Mouse (Mus musculus) heart, embryonic 14.5 days (tissue): ENCODE data around the gene Cyth1. TPM values are rescaled to one million over a fixed set of nuclear protein-coding genes. Genes with fewer than 3 reads are reported as not detected.

Experiments
- ATAC-seq: fragments of 200-750 bp; cut with Nextera tagmentation; 2 replicates; pipeline ENCODE4 v1.8.0; 2017; ENCODE audit warnings: low read depth, moderate TSS enrichment; ENCODE audit not compliant: insufficient number of reproducible peaks, insufficient read depth, low FRiP score
- H3K27ac ChIP-seq, 2 experiments: fragments of 200-500 bp in 1 of 2; fragments of 300-500 bp in 1 of 2; sonication (generic) in 1 of 2; replicated peaks in 1 of 2; 2 replicates each; pipeline ENCODE4 v1.5.1; 2012 to 2014; ENCODE audit warnings: low read depth in 2 of 2, low read length in 2 of 2, control low read depth in 1 of 2, mild to moderate bottlenecking in 1 of 2, mixed read lengths in 1 of 2; ENCODE audit not compliant: control insufficient read depth in 1 of 2, insufficient read depth in 1 of 2
- H3K27me3 ChIP-seq: fragments of 300-500 bp; sonication (generic); 2 replicates; pipeline ENCODE4 v1.6.1; 2014; ENCODE audit warnings: mild to moderate bottlenecking, low read length, control low read depth; ENCODE audit not compliant: control insufficient read depth, insufficient read depth
- H3K36me3 ChIP-seq: fragments of 300-500 bp; sonication (generic); 2 replicates; pipeline ENCODE4 v1.6.1; 2014; ENCODE audit warnings: mild to moderate bottlenecking, control low read depth, low read length, mixed read lengths; ENCODE audit not compliant: control insufficient read depth, insufficient read depth
- H3K4me1 ChIP-seq, 2 experiments: fragments of 200-500 bp in 1 of 2; fragments of 300-500 bp in 1 of 2; sonication (generic) in 1 of 2; 2 replicates each; pipeline ENCODE4 v1.6.1; 2012 to 2014; ENCODE audit warnings: low read length in 2 of 2, control low read depth in 1 of 2, mixed read lengths in 1 of 2; ENCODE audit not compliant: control insufficient read depth in 2 of 2, insufficient read depth in 2 of 2
- H3K4me2 ChIP-seq: fragments of 300-500 bp; sonication (generic); 2 replicates; pipeline ENCODE4 v1.6.1; 2014; ENCODE audit warnings: mild to moderate bottlenecking, low read length
- H3K4me3 ChIP-seq, 2 experiments: fragments of 200-500 bp in 1 of 2; fragments of 300-500 bp in 1 of 2; sonication (generic) in 1 of 2; 2 replicates each; pipeline ENCODE4 v1.5.1; 2012 to 2014; ENCODE audit warnings: low read length in 2 of 2, mild to moderate bottlenecking in 2 of 2, control low read depth in 1 of 2, low read depth in 1 of 2, moderate library complexity in 1 of 2; ENCODE audit not compliant: control insufficient read depth in 1 of 2, insufficient read depth in 1 of 2
- H3K9ac ChIP-seq: fragments of 300-500 bp; sonication (generic); 2 replicates; pipeline ENCODE4 v1.6.1; 2014; ENCODE audit warnings: mild to moderate bottlenecking, low read length
- H3K9me3 ChIP-seq: fragments of 300-500 bp; sonication (generic); 2 replicates; pipeline ENCODE4 v1.6.1; 2016; ENCODE audit warnings: low read length, control low read depth; ENCODE audit not compliant: control insufficient read depth
- WGBS: fragments of 180-500 bp; shearing (Covaris S2); extraction: QIAGEN DNeasy Blood & Tissue Kit; methylation state at CpG from one replicate; pipeline ENCODE4 v1.1.7; 2014; 5-methylcytosine and 5-hydroxymethylcytosine counted together
- polyA plus RNA-seq: library from polyadenylated mRNA; unstranded; fragments of >200 nt; fragmentation: Nextera tagmentation; extraction: Ambion mirVana; gene quantifications from 2 replicates; pipeline ENCODE4 v1.2.1, GENCODE M21; 2014

Cyth1 gene
- polyA plus RNA-seq, 1 experiment from 2014 or later: 15.9 TPM

- Histone ChIP-seq H3K9ac (no peak overlapping the region), H3K4me3 (no peak overlapping the region), H3K36me3 (peaks cover 97% of the 10 kb centered on the region), H3K27me3 (no peaks in the 10 kb centered on the region), H3K4me2 (no peak overlapping the region), H3K27ac (no peak overlapping the region), H3K9me3 (no peaks in the 10 kb centered on the region), H3K4me1 (no peaks in the 10 kb centered on the region)
- ATAC-seq: no peak
- 84% methylated on average over 10 of the region's 10 CpGs for WGBS
These were observed 17.8 kb upstream of the Cyth1 start for GRCm38 (mm10) chr11:118266044-118266665.

DNA sequence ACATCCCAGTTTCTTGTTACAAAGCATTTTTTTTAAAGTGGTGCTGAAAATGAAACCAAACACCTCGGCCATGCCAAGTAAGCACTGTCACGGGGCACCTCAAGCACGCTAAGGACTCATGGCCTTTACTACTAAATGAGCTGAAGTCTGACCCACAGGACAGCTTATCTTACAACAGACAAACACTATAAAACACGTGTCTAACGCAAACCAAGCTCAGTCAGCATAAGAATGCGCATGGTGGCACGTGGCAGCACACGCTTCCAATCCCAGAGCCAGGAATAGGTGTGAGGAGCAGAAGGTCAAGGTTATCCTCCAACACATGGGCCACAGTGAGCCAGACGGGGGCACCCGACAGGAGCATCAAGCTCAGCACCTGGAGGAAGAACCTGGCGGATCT, 17.2 kb upstream of the Cyth1 start:
- Histone ChIP-seq H3K4me2 (no peak overlapping the region), H3K27ac (no peak overlapping the region), H3K27me3 (no peaks in the 10 kb centered on the region), H3K9ac (no peak overlapping the region), H3K9me3 (no peaks in the 10 kb centered on the region), H3K4me3 (no peak overlapping the region), H3K36me3 (peaks cover 99% of the 10 kb centered on the region), H3K4me1 (no peaks in the 10 kb centered on the region)
- no peak for ATAC-seq
- WGBS: 81% methylated on average over 11 of the region's 11 CpGs

DNA sequence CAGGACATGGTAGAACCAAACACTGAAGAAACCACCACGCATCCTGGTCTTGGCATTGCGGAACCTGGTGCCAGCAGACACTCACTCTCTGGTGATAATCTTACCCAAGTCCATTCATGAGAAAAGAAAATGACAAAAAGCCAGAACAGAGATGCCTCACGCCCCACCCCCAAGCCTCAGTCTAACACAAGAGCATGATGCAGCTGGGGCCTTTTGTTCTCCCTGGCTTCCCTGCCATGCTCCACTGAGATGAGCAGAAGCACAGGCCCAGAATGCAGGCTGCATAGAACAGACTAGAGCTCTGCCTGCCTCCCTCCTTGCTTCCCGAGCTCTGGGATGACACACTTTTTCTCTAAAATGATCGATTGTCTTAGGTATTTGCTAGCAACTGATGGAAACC, 14.8 kb upstream of the Cyth1 start:
- no peak overlapping the region for H3K4me2 ChIP-seq
- no peaks in the 10 kb centered on the region for H3K27me3 ChIP-seq
- no peaks in the 10 kb centered on the region for H3K9me3 ChIP-seq
- H3K27ac ChIP-seq: no peak overlapping the region
- H3K4me3 ChIP-seq: no peak overlapping the region
- 95% methylated on average over 5 of the region's 5 CpGs for WGBS
- no peak for ATAC-seq
- no peak overlapping the region for H3K9ac ChIP-seq
- no peaks in the 10 kb centered on the region for H3K4me1 ChIP-seq
- peaks cover 100% of the 10 kb centered on the region for H3K36me3 ChIP-seq

DNA sequence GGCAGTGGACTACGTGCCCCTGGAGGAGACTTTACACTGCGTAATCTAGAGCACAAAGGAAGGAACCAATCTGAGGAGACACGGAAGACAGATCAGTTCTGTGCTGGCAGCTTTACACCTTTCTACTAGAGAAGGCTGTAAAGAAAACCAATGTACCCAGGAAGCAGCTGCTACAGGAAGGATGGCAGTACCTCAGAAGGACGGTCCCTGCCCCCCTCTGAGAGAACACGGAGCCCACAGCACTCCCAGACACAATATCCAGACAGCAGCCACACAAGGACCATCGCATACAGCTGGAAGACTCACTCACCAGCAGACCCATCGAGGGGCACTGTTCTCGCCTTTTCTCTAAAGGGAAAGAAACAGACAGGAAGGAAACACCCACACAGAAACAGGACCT, 11.7 kb upstream of the Cyth1 start:
- peaks cover 85% of the 10 kb centered on the region for H3K36me3 ChIP-seq
- peaks cover 4 to 10% of the 10 kb centered on the region in 2 experiments; a peak in 2 of 4 replicates for H3K4me1 ChIP-seq
- no peak overlapping the region for H3K27ac ChIP-seq
- no peak overlapping the region for H3K4me2 ChIP-seq
- 89% methylated on average over 8 of the region's 8 CpGs for WGBS
- H3K27me3 ChIP-seq: no peaks in the 10 kb centered on the region
- no peak overlapping the region for H3K4me3 ChIP-seq
- ATAC-seq: no peak
- no peaks in the 10 kb centered on the region for H3K9me3 ChIP-seq
- H3K9ac ChIP-seq: 0 out of 2 replicates have a peak overlapping the region, but pooled peaks have one; percentile 11

- H3K9ac ChIP-seq: no peak overlapping the region
- no peak overlapping the region for H3K4me3 ChIP-seq
- 93% methylated on average over 8 of the region's 8 CpGs for WGBS
- no peaks in the 10 kb centered on the region for H3K27me3 ChIP-seq
- no peak for ATAC-seq
- peaks cover 80% of the 10 kb centered on the region for H3K36me3 ChIP-seq
- H3K4me2 ChIP-seq: no peak overlapping the region
- no peak overlapping the region for H3K27ac ChIP-seq
- peaks cover 4 to 10% of the 10 kb centered on the region in 2 experiments; a peak in 2 of 4 replicates for H3K4me1 ChIP-seq
- H3K9me3 ChIP-seq: no peaks in the 10 kb centered on the region
These were observed 11.2 kb upstream of the Cyth1 start for GRCm38 (mm10) chr11:118259580-118259979.

GRCm38 (mm10) chr11:118256371-118256770, 8.0 kb upstream of the Cyth1 start:
- Histone ChIP-seq H3K27me3 (no peaks in the 10 kb centered on the region), H3K9ac (no peak overlapping the region), H3K4me2 (no peak overlapping the region), H3K27ac (peak overlapping the region; percentile 0 to 28; a peak in 2 of 4 replicates), H3K4me3 (no peak overlapping the region), H3K9me3 (no peaks in the 10 kb centered on the region), H3K4me1 (peaks cover 4 to 10% of the 10 kb centered on the region in 2 experiments; a peak in 2 of 4 replicates), H3K36me3 (peaks cover 48% of the 10 kb centered on the region)
- ATAC-seq: no peak
- 76% methylated on average over 7 of the region's 7 CpGs for WGBS

- Histone ChIP-seq H3K4me1 (peaks cover 8 to 12% of the 10 kb centered on the region in 2 experiments), H3K9ac (no peak overlapping the region), H3K4me2 (no peak overlapping the region), H3K27ac (peak overlapping the region in 1 of 2 experiments; percentile 1; a peak in 1 of 4 replicates), H3K9me3 (no peaks in the 10 kb centered on the region), H3K36me3 (peaks cover 28% of the 10 kb centered on the region), H3K4me3 (no peak overlapping the region), H3K27me3 (no peaks in the 10 kb centered on the region)
- WGBS: 66% methylated on average over 15 of the region's 15 CpGs
- ATAC-seq: no peak
These were observed 6.0 kb upstream of the Cyth1 start for GRCm38 (mm10) chr11:118254159-118254951.
